Mouse (Mus musculus) embryonic stem cell, embryonic (primary cell): ENCODE results near the gene Ctse.

ENCODE experiments used
- CTCF ChIA-PET, 4 experiments: fragments of 300-600 bp in 2 of 4; fragments of 350-600 bp in 2 of 4; sonication (Branson Sonifier 250); formaldehyde crosslinking; loops; one replicate each; lab custom pipeline; 2022; ENCODE audit warnings: inconsistent platforms in 2 of 4; lab: Charles Lee
- POLR2A ChIA-PET, 4 experiments: fragments of 300-600 bp in 2 of 4; fragments of 350-600 bp in 2 of 4; sonication (Branson Sonifier 250); formaldehyde crosslinking; loops; one replicate each; lab custom pipeline; 2022; ENCODE audit warnings: antibody characterized with exemption in 4 of 4, inconsistent platforms in 1 of 4; lab: Charles Lee

Gene Ctse

GRCm38 (mm10) chr1:131714388-131715337 lies 76.6 kb downstream of the Ctse start:
- ChIA-PET CTCF (interaction anchor here (0.5 to 2.4 kb wide), 49 partner anchors 8 to 473 kb away, joined by 3 to 13 read pairs (median 4); partner anchors contain the start of genes Slc26a9 (in 2 of the 4), Fam72a (in 1 of the 4), Pm20d1 (in 1 of the 4) and Rab29 (in 1 of the 4)), POLR2A (interaction anchor here (0.5 to 1.9 kb wide), 12 partner anchors 25 to 237 kb away, joined by 3 to 6 read pairs (median 3); partner anchors contain the start of genes Fam72a (in 1 of the 4) and Srgap2 (in 1 of the 4))

GRCm38 (mm10) chr1:131718952-131719694 lies 81.0 kb downstream of the Ctse start:
- CTCF ChIA-PET, result interaction anchor here in 2 of 4 experiments (0.5 to 1.2 kb wide), 15 partner anchors 10 to 679 kb away, joined by 3 to 6 read pairs (median 3); partner anchors contain the start of gene Fam72a (in 1 of the 2)
- POLR2A ChIA-PET, result interaction anchor here in 3 of 4 experiments (0.6 to 1.3 kb wide), 16 partner anchors 10 to 289 kb away, joined by 3 to 13 read pairs (median 3); partner anchors contain the start of genes Fam72a (in 2 of the 3), Nucks1 (in 1 of the 3), Pm20d1 (in 1 of the 3) and Rab29 (in 1 of the 3)

GRCm38 (mm10) chr1:131721989-131722388 lies 83.9 kb downstream of the Ctse start:
- POLR2A ChIA-PET, result interaction anchor here in 2 of 4 experiments (0.8 to 1.2 kb wide), 3 partner anchors 9 to 18 kb away, joined by 3 to 4 read pairs (median 4); no protein-coding TSS in a partner anchor
- CTCF ChIA-PET, result interaction anchor here in 2 of 4 experiments (1.3 to 2.8 kb wide), 3 partner anchors 9 to 10 kb away, joined by 3 to 9 read pairs (median 8); no protein-coding TSS in a partner anchor

- ChIA-PET POLR2A (interaction anchor here in 2 of 4 experiments (0.7 to 1.3 kb wide), 3 partner anchors 21 to 23 kb away, joined by 3 to 4 read pairs (median 4); no protein-coding TSS in a partner anchor), CTCF (interaction anchor here in 3 of 4 experiments (0.6 to 2.8 kb wide), 4 partner anchors 9 to 323 kb away, joined by 3 to 9 read pairs (median 8); no protein-coding TSS in a partner anchor)
Measured at GRCm38 (mm10) chr1:131723549-131723948, 85.4 kb downstream of the Ctse start.
